Mouse (Mus musculus): ENCODE data around the gene Ush1g. TPM values are rescaled to one million over a fixed set of nuclear protein-coding genes. Genes with fewer than 3 reads are reported as not detected.

Gene Ush1g
- total and polyA plus RNA-seq, 2 experiments from 2014 or later = 0.06 to 0.33 TPM

DNA sequence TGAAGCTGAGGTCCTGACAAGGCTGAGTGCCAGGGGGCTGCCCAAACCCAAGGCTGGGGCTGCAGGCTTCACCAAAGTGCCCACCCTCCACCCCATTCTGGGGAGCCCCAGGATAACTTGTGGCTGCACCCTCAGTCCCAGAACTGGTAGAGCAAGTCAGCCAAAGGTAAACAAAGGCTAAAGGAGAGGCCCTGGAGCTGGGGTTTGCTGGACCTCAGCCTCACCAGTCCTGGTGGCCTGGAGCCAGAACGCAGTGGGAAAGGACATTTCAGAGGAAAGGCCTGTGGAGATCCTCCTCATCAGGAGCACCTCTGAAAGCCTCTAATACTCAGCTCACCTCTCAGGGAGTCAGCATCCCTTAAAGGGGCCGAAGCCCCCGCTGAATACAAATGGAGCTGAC lies 42.3 kb upstream of the Ush1g start:
- ATAC-seq (no peak), DNase-seq (no peak)
- no peak overlapping the region for H3K27ac ChIP-seq (ENCODE audit: low read depth, low read length)
- H3K4me2 ChIP-seq (ENCODE audit: low read depth) = no peak overlapping the region
- no peak for TF ChIP-seq CTCF (IDR thresholded peaks at IDR 0.05; ENCODE audit: low read depth)
- WGBS = 88% methylated on average over 3 of the region's 3 CpGs
- H3K27me3 ChIP-seq (ENCODE audit: insufficient read depth, low read length) = no peaks in the 10 kb centered on the region
- H3K9me3 ChIP-seq (ENCODE audit: low read length) = no peaks in the 10 kb centered on the region
- H3K4me1 ChIP-seq (ENCODE audit: insufficient read depth) = peaks cover 4% of the 10 kb centered on the region; the same call in 1 of the 2 replicates
- H3K9ac ChIP-seq = no peak overlapping the region
- H3K36me3 ChIP-seq (ENCODE audit: insufficient read depth) = no peaks in the 10 kb centered on the region
- no peak overlapping the region for H3K4me3 ChIP-seq (ENCODE audit: low read depth, low read length)

GRCm38 (mm10) chr11:115359726-115360125 lies 37.9 kb upstream of the Ush1g start:
- Histone ChIP-seq H3K4me3 (ENCODE audit: low read depth, low read length) (no peak overlapping the region), H3K4me1 (ENCODE audit: insufficient read depth) (peaks cover 4% of the 10 kb centered on the region; the same call in 1 of the 2 replicates), H3K36me3 (ENCODE audit: insufficient read depth) (peaks cover 13% of the 10 kb centered on the region), H3K27me3 (ENCODE audit: insufficient read depth, low read length) (no peaks in the 10 kb centered on the region), H3K27ac (ENCODE audit: low read depth, low read length) (0 out of 2 replicates have a peak overlapping the region, but pooled peaks have one; percentile 21), H3K4me2 (ENCODE audit: low read depth) (no peak overlapping the region), H3K9me3 (ENCODE audit: low read length) (no peaks in the 10 kb centered on the region), H3K9ac (no peak overlapping the region)
- peak; percentile 30 for TF ChIP-seq CTCF (IDR thresholded peaks at IDR 0.05; ENCODE audit: low read depth)
- WGBS = 61% methylated on average over 6 of the region's 6 CpGs
- ATAC-seq (no peak), DNase-seq (no peak)

DNA sequence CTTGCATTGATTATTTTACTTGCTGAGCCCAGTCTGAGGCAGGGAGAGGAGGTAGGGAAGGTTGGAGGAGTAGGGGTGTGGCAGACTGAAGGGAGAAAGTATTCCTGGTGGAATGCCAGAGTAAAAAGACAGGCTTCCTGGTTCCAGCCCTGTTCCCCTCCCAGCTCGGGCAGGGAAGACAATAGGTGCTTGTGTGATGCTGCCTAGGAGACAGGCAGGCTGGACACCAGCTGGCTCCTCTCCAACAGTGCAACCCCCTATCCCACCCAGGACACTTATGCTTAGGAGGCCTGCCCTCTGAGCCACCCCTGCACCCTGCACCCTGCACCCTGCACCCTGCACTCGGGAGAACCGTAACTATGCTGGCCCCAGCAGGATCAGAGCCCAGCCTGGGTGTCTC lies 37.5 kb upstream of the Ush1g start:
- no peaks in the 10 kb centered on the region for H3K9me3 ChIP-seq (ENCODE audit: low read length)
- peaks cover 4% of the 10 kb centered on the region; the same call in 1 of the 2 replicates for H3K4me1 ChIP-seq (ENCODE audit: insufficient read depth)
- no peak overlapping the region for H3K9ac ChIP-seq
- H3K4me3 ChIP-seq (ENCODE audit: low read depth, low read length) = no peak overlapping the region
- DNase-seq (no peak), ATAC-seq (peak; percentile 38)
- H3K4me2 ChIP-seq (ENCODE audit: low read depth) = no peak overlapping the region
- peaks cover 13% of the 10 kb centered on the region for H3K36me3 ChIP-seq (ENCODE audit: insufficient read depth)
- whole genome bisulfite sequencing = 52% methylated on average over 3 of the region's 3 CpGs
- TF ChIP-seq CTCF (IDR thresholded peaks at IDR 0.05; ENCODE audit: low read depth) = no peak
- no peaks in the 10 kb centered on the region for H3K27me3 ChIP-seq (ENCODE audit: insufficient read depth, low read length)
- no peak overlapping the region for H3K27ac ChIP-seq (ENCODE audit: low read depth, low read length)

- H3K9ac ChIP-seq = no peak overlapping the region
- DNase-seq (peak; percentile 87), ATAC-seq (peak; percentile 76; the same call in 1 of the 2 replicates)
- no peaks in the 10 kb centered on the region for H3K9me3 ChIP-seq (ENCODE audit: low read length)
- peak; percentile 71 for TF ChIP-seq CTCF (IDR thresholded peaks at IDR 0.05; ENCODE audit: low read depth)
- H3K4me2 ChIP-seq (ENCODE audit: low read depth) = no peak overlapping the region
- H3K27me3 ChIP-seq (ENCODE audit: insufficient read depth, low read length) = no peaks in the 10 kb centered on the region
- peaks cover 17% of the 10 kb centered on the region for H3K36me3 ChIP-seq (ENCODE audit: insufficient read depth)
- no peak overlapping the region for H3K4me3 ChIP-seq (ENCODE audit: low read depth, low read length)
- peaks cover 4% of the 10 kb centered on the region; the same call in 1 of the 2 replicates for H3K4me1 ChIP-seq (ENCODE audit: insufficient read depth)
- peak overlapping the region; percentile 42; the same call in 1 of the 2 replicates for H3K27ac ChIP-seq (ENCODE audit: low read depth, low read length)
- WGBS = 19% methylated on average over 5 of the region's 5 CpGs
Observed at GRCm38 (mm10) chr11:115358468-115358867, 36.6 kb upstream of the Ush1g start.

- ATAC-seq (peak; percentile 62; the same call in 1 of the 2 replicates), DNase-seq (peak; percentile 88)
- TF ChIP-seq CTCF (IDR thresholded peaks at IDR 0.05; ENCODE audit: low read depth) = peak; percentile 98
- no peak overlapping the region for H3K9ac ChIP-seq
- peaks cover 54% of the 10 kb centered on the region for H3K36me3 ChIP-seq (ENCODE audit: insufficient read depth)
- no peak overlapping the region for H3K4me3 ChIP-seq (ENCODE audit: low read depth, low read length)
- WGBS = 13% methylated on average over 8 of the region's 8 CpGs
- no peaks in the 10 kb centered on the region for H3K9me3 ChIP-seq (ENCODE audit: low read length)
- no peak overlapping the region for H3K4me2 ChIP-seq (ENCODE audit: low read depth)
- no peaks in the 10 kb centered on the region for H3K4me1 ChIP-seq (ENCODE audit: insufficient read depth)
- no peak overlapping the region for H3K27ac ChIP-seq (ENCODE audit: low read depth, low read length)
- no peaks in the 10 kb centered on the region for H3K27me3 ChIP-seq (ENCODE audit: insufficient read depth, low read length)
Observed at GRCm38 (mm10) chr11:115354183-115354582, 32.3 kb upstream of the Ush1g start.

- no peak overlapping the region for H3K4me2 ChIP-seq (ENCODE audit: low read depth)
- no peaks in the 10 kb centered on the region for H3K27me3 ChIP-seq (ENCODE audit: insufficient read depth, low read length)
- peaks cover 59% of the 10 kb centered on the region for H3K36me3 ChIP-seq (ENCODE audit: insufficient read depth)
- no peak for DNase-seq
- no peak overlapping the region for H3K4me3 ChIP-seq (ENCODE audit: low read depth, low read length)
- no peak for TF ChIP-seq CTCF (IDR thresholded peaks at IDR 0.05; ENCODE audit: low read depth)
- 93% methylated on average over 5 of the region's 5 CpGs for WGBS
- no peaks in the 10 kb centered on the region for H3K9me3 ChIP-seq (ENCODE audit: low read length)
- no peak for ATAC-seq
- no peaks in the 10 kb centered on the region for H3K4me1 ChIP-seq (ENCODE audit: insufficient read depth)
- H3K27ac ChIP-seq (ENCODE audit: low read depth, low read length) = no peak overlapping the region
- H3K9ac ChIP-seq = no peak overlapping the region
Observed at GRCm38 (mm10) chr11:115353375-115353774, 31.5 kb upstream of the Ush1g start.

DNA sequence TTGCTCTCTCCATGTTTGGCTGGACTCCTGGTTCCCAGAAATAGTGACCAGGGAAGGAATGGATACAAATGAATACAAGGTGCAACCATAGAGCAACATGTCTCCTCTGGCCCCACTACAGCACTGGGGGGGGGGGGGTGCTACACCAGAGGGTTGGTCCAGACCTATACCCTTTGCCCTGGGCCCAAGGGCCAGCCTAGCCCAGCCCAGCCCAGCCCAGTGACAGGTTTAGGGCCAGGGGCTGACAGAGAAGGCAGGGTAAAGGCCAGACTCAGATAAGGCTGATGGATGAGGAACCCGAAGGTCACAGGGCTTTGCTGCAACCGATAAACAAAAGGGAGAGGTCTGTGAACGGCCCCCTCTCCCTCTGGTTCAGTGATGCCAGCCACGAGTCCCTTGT lies 28.1 kb upstream of the Ush1g start:
- 87% methylated on average over 4 of the region's 4 CpGs for WGBS
- Histone ChIP-seq H3K4me2 (ENCODE audit: low read depth) (no peak overlapping the region), H3K9me3 (ENCODE audit: low read length) (no peaks in the 10 kb centered on the region), H3K4me3 (ENCODE audit: low read depth, low read length) (no peak overlapping the region), H3K9ac (no peak overlapping the region), H3K4me1 (ENCODE audit: insufficient read depth) (no peaks in the 10 kb centered on the region), H3K27me3 (ENCODE audit: insufficient read depth, low read length) (no peaks in the 10 kb centered on the region), H3K27ac (ENCODE audit: low read depth, low read length) (no peak overlapping the region), H3K36me3 (ENCODE audit: insufficient read depth) (peaks cover 47% of the 10 kb centered on the region)
- no peak for TF ChIP-seq CTCF (IDR thresholded peaks at IDR 0.05; ENCODE audit: low read depth)
- DNase-seq (no peak), ATAC-seq (no peak)

Data from forebrain, postnatal 0 days (tissue).